Mouse (Mus musculus) ES-E14 (cell line): ENCODE measurements around the gene Cep131. TPM values are rescaled to one million over a fixed set of nuclear protein-coding genes. Genes with fewer than 3 reads are reported as not detected.

Source experiments
- DNase-seq: peaks from one replicate; pipeline ENCODE4 v3.0.0-alpha.2; 2013; ENCODE audit warnings: low read depth, low spot score
- H3K27ac ChIP-seq: 2 replicates; pipeline ENCODE4 v1.5.1; 2012; ENCODE audit warnings: low read depth, mild to moderate bottlenecking, low read length, moderate library complexity, mixed read lengths; ENCODE audit not compliant: poor library complexity, insufficient read depth, severe bottlenecking
- H3K36me3 ChIP-seq: 2 replicates; pipeline ENCODE4 v1.6.1; 2012; ENCODE audit warnings: mild to moderate bottlenecking, low read length, moderate library complexity, mixed read lengths; ENCODE audit not compliant: control insufficient read depth, poor library complexity, insufficient read depth, severe bottlenecking
- H3K4me1 ChIP-seq, 2 experiments: fragments of 150-350 bp in 1 of 2; sonication (generic) in 1 of 2; 2 replicates each; pipeline ENCODE4 v1.6.1; 2012; ENCODE audit warnings: low read length in 2 of 2, mild to moderate bottlenecking in 1 of 2, mixed read lengths in 1 of 2; ENCODE audit not compliant: control insufficient read depth in 2 of 2, insufficient read depth in 2 of 2, poor library complexity in 1 of 2
- H3K4me3 ChIP-seq, 2 experiments: fragments of 150-350 bp in 1 of 2; sonication (generic) in 1 of 2; 2 replicates each; pipeline ENCODE4 v1.5.1; 2012; ENCODE audit warnings: low read length in 2 of 2, low read depth in 1 of 2, mild to moderate bottlenecking in 1 of 2, mixed read lengths in 1 of 2; ENCODE audit not compliant: insufficient read depth in 1 of 2, poor library complexity in 1 of 2, severe bottlenecking in 1 of 2
- H3K9ac ChIP-seq: 2 replicates; pipeline ENCODE4 v1.6.1; 2012; ENCODE audit warnings: low read depth, mild to moderate bottlenecking, low read length, mixed read lengths; ENCODE audit not compliant: poor library complexity, insufficient read depth, severe bottlenecking
- H3K9me3 ChIP-seq: fragments of 150-350 bp; sonication (generic); 2 replicates; pipeline ENCODE4 v1.6.1; 2012; ENCODE audit warnings: low read depth, mild to moderate bottlenecking, low read length; ENCODE audit not compliant: control insufficient read depth, insufficient read depth
- CHD2 ChIP-seq: IDR thresholded peaks from 2 replicates; pipeline ENCODE4 v1.6.1; 2014; ENCODE audit warnings: mild to moderate bottlenecking, low read depth, low read length, inconsistent platforms
- HCFC1 ChIP-seq: IDR thresholded peaks from 2 replicates; pipeline ENCODE4 v1.6.1; 2012; ENCODE audit warnings: low read length, inconsistent platforms, borderline replicate concordance; ENCODE audit not compliant: insufficient read depth
- MAFK ChIP-seq: IDR thresholded peaks from 2 replicates; pipeline ENCODE4 v1.6.1; 2014; ENCODE audit warnings: mild to moderate bottlenecking, low read depth, low read length, inconsistent platforms; ENCODE audit not compliant: insufficient read depth
- ZC3H11A ChIP-seq: IDR thresholded peaks from 2 replicates; pipeline ENCODE4 v1.6.1; 2012; ENCODE audit warnings: low read depth, mild to moderate bottlenecking, inconsistent platforms, low read length, borderline replicate concordance
- ZNF384 ChIP-seq: IDR thresholded peaks from 2 replicates; pipeline ENCODE4 v1.6.1; 2012; ENCODE audit warnings: low read depth, low read length, inconsistent platforms
- in situ Hi-C, 2 experiments: fragments of 600-800 bp; cut with MboI; formaldehyde crosslinking; loops; one replicate each; pipeline ENCODE4 v1.15.1; 2025; ENCODE audit warnings: low sequenced_read_pairs in 2 of 2, inconsistent platforms in 1 of 2; ENCODE audit not compliant: unreplicated experiment in 2 of 2
- total RNA-seq: library from RNA; depleted of rRNA; stranded (reverse); fragments of 300-350 nt; gene quantifications from 2 replicates; pipeline ENCODE4 v1.2.3, GENCODE M21; 2012

Cep131 gene
- total RNA-seq, 1 experiment, result 24.0 TPM

- peaks cover 3 to 9% of the 10 kb centered on the region in 2 experiments; a peak in 2 of 4 replicates for H3K4me1 ChIP-seq
- DNase-seq, result no peak
- H3K36me3 ChIP-seq, result peaks cover 38% of the 10 kb centered on the region; the same call in 1 of the 2 replicates
- in situ Hi-C loops, result no loop called here
- no peak for TF ChIP-seq ZC3H11A
- no peak for TF ChIP-seq HCFC1
- no peak for TF ChIP-seq MAFK
- TF ChIP-seq ZNF384, result no peak
- no peak for TF ChIP-seq CHD2
- no peak overlapping the region for H3K27ac ChIP-seq
- no peaks in the 10 kb centered on the region for H3K9me3 ChIP-seq
- no peak overlapping the region for H3K9ac ChIP-seq
- no peak overlapping the region for H3K4me3 ChIP-seq
These were observed 6.4 kb upstream of the Cep131 start for GRCm38 (mm10) chr11:120092817-120093591.

- no peak for DNase-seq
- in situ Hi-C loops, result no loop called here
- H3K4me3 ChIP-seq, result no peak overlapping the region
These were observed 4.0 kb upstream of the Cep131 start for GRCm38 (mm10) chr11:120090661-120091060.

GRCm38 (mm10) chr11:120085891-120086627 is 568 bp downstream of the Cep131 start:
- H3K9me3 ChIP-seq, result no peaks in the 10 kb centered on the region
- peak overlapping the region; percentile 88 for H3K9ac ChIP-seq
- no peak overlapping the region for H3K27ac ChIP-seq
- peaks cover 9% of the 10 kb centered on the region; the same call in 1 of the 2 replicates for H3K36me3 ChIP-seq
- DNase-seq, result no peak
- in situ Hi-C loops, result no loop called here
- H3K4me1 ChIP-seq, result peaks cover 4 to 11% of the 10 kb centered on the region in 2 experiments; a peak in 3 of 4 replicates
- no peak for TF ChIP-seq MAFK
- no peak for TF ChIP-seq ZC3H11A
- TF ChIP-seq CHD2, result no peak
- no peak for TF ChIP-seq ZNF384
- TF ChIP-seq HCFC1, result no peak
- H3K4me3 ChIP-seq, result peak overlapping the region; percentile 88 to 94

More at GRCm38 (mm10) chr11:120090661-120091060, 4.0 kb upstream of the Cep131 start:
- peaks cover 37% of the 10 kb centered on the region; the same call in 1 of the 2 replicates for H3K36me3 ChIP-seq
- no peak overlapping the region for H3K9ac ChIP-seq
- H3K9me3 ChIP-seq, result no peaks in the 10 kb centered on the region
- H3K27ac ChIP-seq, result no peak overlapping the region
- peaks cover 4 to 10% of the 10 kb centered on the region in 2 experiments; a peak in 2 of 4 replicates for H3K4me1 ChIP-seq
- no peak for TF ChIP-seq CHD2
- no peak for TF ChIP-seq HCFC1
- no peak for TF ChIP-seq MAFK
- no peak for TF ChIP-seq ZC3H11A
- TF ChIP-seq ZNF384, result no peak

- no peak for DNase-seq
- Histone ChIP-seq H3K9me3 (no peaks in the 10 kb centered on the region), H3K9ac (no peak overlapping the region), H3K36me3 (peaks cover 26% of the 10 kb centered on the region; the same call in 1 of the 2 replicates), H3K27ac (no peak overlapping the region), H3K4me1 (peaks cover 2 to 8% of the 10 kb centered on the region in 2 experiments; a peak in 2 of 4 replicates), H3K4me3 (no peak overlapping the region)
- TF ChIP-seq MAFK (no peak), HCFC1 (no peak), ZC3H11A (no peak), ZNF384 (no peak)
- in situ Hi-C loops, result no loop called here
These were observed 6.3 kb downstream of the Cep131 start for GRCm38 (mm10) chr11:120080282-120080681.
